Mouse (Mus musculus) stomach, embryonic 15.5 days (tissue): Measurements from ENCODE around the gene Olfr449. TPM values are rescaled to one million over a fixed set of nuclear protein-coding genes. Genes with fewer than 3 reads are reported as not detected.

ENCODE experiments used
- ATAC-seq: fragments of 200-750 bp; cut with Nextera tagmentation; 2 replicates; pipeline ENCODE4 v1.8.0; 2017; ENCODE audit warnings: low read depth, moderate number of reproducible peaks, moderate TSS enrichment; ENCODE audit not compliant: insufficient read depth, low FRiP score
- H3K27ac ChIP-seq: fragments of 300-500 bp; sonication (generic); 2 replicates; pipeline ENCODE4 v1.5.1; 2015; ENCODE audit warnings: mild to moderate bottlenecking, inconsistent platforms
- H3K27me3 ChIP-seq: fragments of 300-500 bp; sonication (generic); replicated peaks from 2 replicates; pipeline ENCODE4 v1.6.1; 2015; ENCODE audit warnings: inconsistent platforms
- H3K36me3 ChIP-seq: fragments of 300-500 bp; sonication (generic); 2 replicates; pipeline ENCODE4 v1.6.1; 2015; ENCODE audit warnings: inconsistent platforms
- H3K4me1 ChIP-seq: fragments of 300-500 bp; sonication (generic); 2 replicates; pipeline ENCODE4 v1.6.1; 2015; ENCODE audit warnings: inconsistent platforms
- H3K4me2 ChIP-seq: fragments of 300-500 bp; sonication (generic); 2 replicates; pipeline ENCODE4 v1.6.1; 2015; ENCODE audit warnings: mild to moderate bottlenecking, inconsistent platforms
- H3K4me3 ChIP-seq: fragments of 300-500 bp; sonication (generic); replicated peaks from 2 replicates; pipeline ENCODE4 v1.5.1; 2015; ENCODE audit warnings: inconsistent platforms
- H3K9ac ChIP-seq: fragments of 300-500 bp; sonication (generic); 2 replicates; pipeline ENCODE4 v1.6.1; 2015; ENCODE audit warnings: inconsistent platforms
- H3K9me3 ChIP-seq: fragments of 300-500 bp; sonication (generic); 2 replicates; pipeline ENCODE4 v1.6.1; 2016; ENCODE audit warnings: inconsistent platforms
- WGBS: fragments of 180-500 bp; shearing (Covaris S2); methylation state at CpG from one replicate; pipeline ENCODE4 v1.1.7; 2015; 5-methylcytosine and 5-hydroxymethylcytosine counted together
- polyA plus RNA-seq: library from polyadenylated mRNA; unstranded; fragments of >200 nt; fragmentation: Nextera tagmentation; extraction: Ambion mirVana; gene quantifications from 2 replicates; pipeline ENCODE4 v1.2.1, GENCODE M21; 2015

The Olfr449 gene
- not detected in 2 replicates for polyA plus RNA-seq

DNA sequence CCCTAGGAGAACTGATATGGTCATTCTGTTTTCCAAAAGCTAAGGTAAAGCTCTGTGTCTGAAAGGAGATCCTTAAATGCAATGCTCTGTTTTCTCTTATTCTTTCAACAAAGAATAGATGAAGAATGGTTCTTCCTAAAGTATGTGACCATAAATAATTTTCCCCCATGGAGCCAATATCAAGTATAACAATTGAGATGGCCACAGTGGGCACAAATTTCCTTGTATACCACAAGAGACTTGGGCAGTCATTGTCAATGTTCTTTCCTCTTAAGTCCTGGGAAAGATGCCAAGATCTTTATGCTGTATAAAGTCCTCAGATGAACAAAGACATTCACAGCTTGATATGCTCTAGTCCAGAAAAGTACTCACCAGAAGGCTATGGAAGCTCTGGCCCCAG is at the start of gene Olfr449:
TSS of gene Olfr449 (plus strand) at position 301 of the 400 bp plus-strand sequence.
- H3K4me1 ChIP-seq = no peaks in the 10 kb centered on the region
- no peaks in the 10 kb centered on the region for H3K27me3 ChIP-seq
- no peaks in the 10 kb centered on the region for H3K9me3 ChIP-seq
- no peak within 1 kb of the TSS for H3K4me2 ChIP-seq
- no peak within 1 kb of the TSS for H3K27ac ChIP-seq
- H3K36me3 ChIP-seq = no peaks in the 10 kb centered on the region
- H3K9ac ChIP-seq = no peak within 1 kb of the TSS
- no peak within 1 kb of the TSS for H3K4me3 ChIP-seq
- no peak for ATAC-seq

DNA sequence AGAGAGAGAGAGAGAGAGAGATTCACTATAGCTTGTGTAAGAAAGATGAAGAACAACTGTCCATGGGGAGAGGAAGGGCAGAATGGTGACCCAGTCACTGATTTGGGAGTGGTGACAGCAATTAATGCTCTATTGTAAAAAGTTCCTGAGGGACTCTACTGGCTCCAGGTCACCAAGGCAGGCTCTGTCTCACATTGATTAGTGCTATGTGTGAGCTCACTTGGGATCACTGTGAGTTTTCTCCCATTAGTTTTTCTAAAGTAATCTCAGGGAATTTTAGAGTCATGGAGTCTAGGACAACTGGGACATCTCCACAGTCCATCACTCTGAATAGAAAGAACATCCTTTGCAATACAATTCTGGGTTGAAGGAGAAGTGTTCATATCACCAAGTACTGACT is 49.4 kb upstream of the Olfr449 start, which contains the start of gene Olfr452:
TSS of gene Olfr452 (plus strand) at position 301 of the 400 bp plus-strand sequence.
- no peaks in the 10 kb centered on the region for H3K27me3 ChIP-seq
- no peaks in the 10 kb centered on the region for H3K4me1 ChIP-seq

GRCm38 (mm10) chr6:42790247-42790948 is 43.8 kb upstream of the Olfr449 start:
- Histone ChIP-seq H3K9me3 (no peaks in the 10 kb centered on the region), H3K36me3 (no peaks in the 10 kb centered on the region), H3K4me2 (no peak overlapping the region), H3K4me1 (no peaks in the 10 kb centered on the region), H3K4me3 (no peak overlapping the region), H3K27ac (no peak overlapping the region), H3K27me3 (no peaks in the 10 kb centered on the region), H3K9ac (no peak overlapping the region)
- 46% methylated on average over 4 of the region's 4 CpGs for WGBS
- ATAC-seq = no peak

More for the DNA sequence above, 49.4 kb upstream of the Olfr449 start, which contains the start of gene Olfr452:
- H3K4me3 ChIP-seq = no peak within 1 kb of the TSS
- no peak within 1 kb of the TSS for H3K4me2 ChIP-seq
- no peaks in the 10 kb centered on the region for H3K9me3 ChIP-seq
- ATAC-seq = no peak
- H3K27ac ChIP-seq = no peak within 1 kb of the TSS
- no peaks in the 10 kb centered on the region for H3K36me3 ChIP-seq
- H3K9ac ChIP-seq = no peak within 1 kb of the TSS

DNA sequence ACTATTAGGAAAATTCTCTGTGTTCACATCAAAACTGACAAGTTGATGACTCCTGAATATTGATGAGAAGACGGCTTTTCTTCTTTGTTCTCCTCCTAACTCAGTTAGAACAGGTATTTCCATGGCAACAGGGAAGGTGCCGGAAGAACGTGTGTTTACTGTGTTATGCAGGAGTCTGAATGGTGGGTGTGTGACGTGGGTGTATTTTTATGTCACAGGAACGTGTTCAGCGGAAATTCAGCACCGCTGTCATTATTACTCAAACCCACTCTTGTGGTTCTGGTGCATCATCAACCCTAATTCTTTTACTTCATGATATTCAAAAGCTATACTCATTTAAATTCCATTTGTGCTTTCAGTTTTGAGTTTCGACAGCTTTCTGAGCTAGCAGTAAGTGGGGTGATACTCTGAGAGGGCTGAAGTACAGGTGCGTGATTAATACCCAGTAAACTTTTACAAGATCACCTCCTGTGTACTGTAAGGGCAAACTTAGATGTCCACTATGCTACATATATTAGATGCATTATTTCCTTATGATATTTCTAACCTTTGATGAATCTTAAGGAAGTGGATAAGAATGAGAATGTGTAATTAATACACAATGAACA is 43.1 kb upstream of the Olfr449 start:
- no peak for ATAC-seq
- Histone ChIP-seq H3K4me1 (no peaks in the 10 kb centered on the region), H3K27me3 (no peaks in the 10 kb centered on the region), H3K9me3 (no peaks in the 10 kb centered on the region), H3K4me3 (no peak overlapping the region), H3K36me3 (no peaks in the 10 kb centered on the region), H3K27ac (no peak overlapping the region), H3K4me2 (no peak overlapping the region), H3K9ac (no peak overlapping the region)
- 70% methylated on average over 9 of the region's 9 CpGs for WGBS

DNA sequence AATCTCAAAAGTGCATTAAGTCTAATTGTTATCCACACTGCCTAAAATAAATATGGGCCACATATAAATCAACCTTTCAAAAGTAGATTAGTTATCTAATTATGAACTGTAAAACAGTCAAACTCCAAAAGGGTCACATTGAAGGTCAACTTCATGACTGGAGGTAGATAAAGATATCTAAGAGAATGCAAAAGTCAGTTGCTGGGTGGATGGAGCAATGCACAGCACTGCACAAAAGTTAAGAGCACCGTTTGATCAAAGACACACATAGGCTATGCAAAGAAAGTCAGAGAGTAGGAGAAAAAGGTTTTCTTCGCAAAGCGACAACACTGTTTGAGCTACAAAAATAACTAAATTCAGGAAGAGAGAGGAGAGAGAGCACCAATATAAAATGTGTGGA is 39.2 kb upstream of the Olfr449 start:
- no peak overlapping the region for H3K9ac ChIP-seq
- no peaks in the 10 kb centered on the region for H3K27me3 ChIP-seq
- no peak overlapping the region for H3K4me3 ChIP-seq
- no peaks in the 10 kb centered on the region for H3K4me1 ChIP-seq
- no peak overlapping the region for H3K27ac ChIP-seq
- no peaks in the 10 kb centered on the region for H3K36me3 ChIP-seq
- H3K9me3 ChIP-seq = no peaks in the 10 kb centered on the region
- 71% methylated on average over 3 of the region's 3 CpGs for WGBS
- H3K4me2 ChIP-seq = no peak overlapping the region
- peak; percentile 71; the same call in 1 of the 2 replicates for ATAC-seq

GRCm38 (mm10) chr6:42811639-42812038 is 22.5 kb upstream of the Olfr449 start, which contains the start of gene Olfr450:
Gene Olfr450 (plus strand): TSS chr6:42811939.
- H3K27me3 ChIP-seq = no peaks in the 10 kb centered on the region
- H3K4me2 ChIP-seq = no peak within 1 kb of the TSS
- H3K9me3 ChIP-seq = no peaks in the 10 kb centered on the region
- no peak within 1 kb of the TSS for H3K4me3 ChIP-seq
- no peaks in the 10 kb centered on the region for H3K36me3 ChIP-seq
- H3K27ac ChIP-seq = no peak within 1 kb of the TSS
- no peaks in the 10 kb centered on the region for H3K4me1 ChIP-seq
- 87% methylated on average over 1 of the region's 1 CpGs for WGBS
- no peak for ATAC-seq
- no peak within 1 kb of the TSS for H3K9ac ChIP-seq

- ATAC-seq = no peak
- Histone ChIP-seq H3K4me2 (no peak overlapping the region), H3K4me1 (no peaks in the 10 kb centered on the region), H3K27me3 (no peaks in the 10 kb centered on the region), H3K4me3 (no peak overlapping the region), H3K36me3 (no peaks in the 10 kb centered on the region), H3K9ac (no peak overlapping the region), H3K9me3 (no peaks in the 10 kb centered on the region), H3K27ac (no peak overlapping the region)
- 16% methylated on average over 4 of the region's 4 CpGs for WGBS
Measured at GRCm38 (mm10) chr6:42860222-42860819, 26.1 kb downstream of the Olfr449 start.

GRCm38 (mm10) chr6:42869695-42870094 is 35.5 kb downstream of the Olfr449 start:
- no peak for ATAC-seq
- Histone ChIP-seq H3K36me3 (no peaks in the 10 kb centered on the region), H3K4me1 (no peaks in the 10 kb centered on the region), H3K4me2 (no peak overlapping the region), H3K4me3 (no peak overlapping the region), H3K27ac (no peak overlapping the region), H3K9me3 (no peaks in the 10 kb centered on the region), H3K9ac (no peak overlapping the region), H3K27me3 (no peaks in the 10 kb centered on the region)
- WGBS = 85% methylated on average over 3 of the region's 3 CpGs

- Histone ChIP-seq H3K4me3 (no peak overlapping the region), H3K4me2 (no peak overlapping the region), H3K4me1 (no peaks in the 10 kb centered on the region), H3K9me3 (no peaks in the 10 kb centered on the region), H3K27ac (no peak overlapping the region), H3K36me3 (no peaks in the 10 kb centered on the region), H3K9ac (no peak overlapping the region), H3K27me3 (no peaks in the 10 kb centered on the region)
- ATAC-seq = no peak
Measured at GRCm38 (mm10) chr6:42876323-42876722, 42.1 kb downstream of the Olfr449 start.

Other genes starting within 250 kb of the Olfr449 start
- gene Tcaf3, start 236.7 kb upstream of the Olfr449 start, polyA plus RNA-seq = not detected in 2 replicates
- gene Tcaf2, start 189.1 kb upstream of the Olfr449 start, polyA plus RNA-seq = 9.5 and 11.9 TPM in 2 replicates
- gene Tcaf1, start 124.3 kb upstream of the Olfr449 start, polyA plus RNA-seq = 65.7 and 68.9 TPM in 2 replicates
- not detected in 2 replicates for gene Olfr453, start 95.0 kb upstream of the Olfr449 start, polyA plus RNA-seq
- not detected in 2 replicates for gene Olfr38, start 78.0 kb upstream of the Olfr449 start, polyA plus RNA-seq
- not detected in 2 replicates for gene Olfr452, start 49.3 kb upstream of the Olfr449 start, polyA plus RNA-seq
- not detected in 2 replicates for gene Olfr450, start 22.4 kb upstream of the Olfr449 start, polyA plus RNA-seq
- not detected in 2 replicates for gene Olfr448, start 56.1 kb downstream of the Olfr449 start, polyA plus RNA-seq
- gene Olfr447, start 74.5 kb downstream of the Olfr449 start, polyA plus RNA-seq = not detected in 2 replicates
- gene Olfr446, start 87.0 kb downstream of the Olfr449 start, polyA plus RNA-seq = not detected in 2 replicates
- gene Olfr444, start 114.7 kb downstream of the Olfr449 start, polyA plus RNA-seq = not detected in 2 replicates